Mouse (Mus musculus) cerebellum, postnatal 25 days (tissue): ENCODE measurements around the gene Nucb2.

Experiments used
- DNase-seq, 2 experiments: peaks; one replicate each; pipeline ENCODE4 v3.0.0; 2021; ENCODE audit warnings: mixed read lengths in 2 of 2

Gene Nucb2

DNA sequence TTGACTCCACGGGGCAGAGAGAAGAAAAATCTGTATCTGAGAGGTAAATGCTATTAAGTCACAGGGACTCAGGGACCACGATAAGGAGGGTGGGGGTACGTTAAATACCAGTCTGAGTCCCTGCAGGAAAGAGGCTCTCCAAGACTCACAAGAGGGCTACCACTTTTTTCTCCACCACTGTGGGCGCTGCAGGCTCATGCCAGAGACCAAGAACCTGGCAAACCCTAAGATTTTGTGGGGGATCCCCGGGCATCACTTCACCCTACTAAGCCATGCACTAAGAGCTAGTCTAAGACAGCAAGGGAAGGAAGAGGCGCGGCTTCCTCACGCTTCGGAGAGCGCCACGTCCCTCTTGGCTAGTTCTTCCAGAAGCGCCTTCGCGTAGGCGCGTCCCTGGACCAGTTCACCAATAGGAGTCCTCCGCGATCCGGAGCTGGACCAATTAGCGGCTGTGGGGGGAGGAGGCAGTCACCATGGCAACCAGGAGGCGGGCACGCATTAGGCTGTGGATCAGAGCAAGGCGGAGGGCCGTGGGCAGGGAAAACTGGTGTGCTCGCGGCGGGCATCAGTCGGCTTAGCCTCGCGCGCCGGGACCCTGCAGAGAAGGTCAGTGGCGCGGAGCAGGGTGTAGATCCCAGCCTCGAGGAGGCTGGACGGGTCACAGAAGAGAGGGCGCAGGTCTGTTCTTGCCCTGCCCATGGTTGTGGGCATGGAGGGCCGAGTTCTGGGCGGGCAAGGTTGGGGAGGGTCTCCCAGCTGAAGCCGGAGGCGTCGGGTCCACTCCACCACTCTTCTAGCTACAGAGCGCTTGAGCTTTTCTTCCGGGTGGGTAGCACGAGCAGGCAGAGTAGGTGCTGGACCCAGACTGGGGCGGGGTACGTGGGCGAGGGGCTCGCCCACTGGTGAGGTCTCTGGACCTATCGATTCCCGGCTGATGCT, at the start of gene Nucb2:
TSS of gene Nucb2 (plus strand) at position 491 of the 939 bp plus-strand sequence.
- peak; percentile 98 to 99 for DNase-seq

DNA sequence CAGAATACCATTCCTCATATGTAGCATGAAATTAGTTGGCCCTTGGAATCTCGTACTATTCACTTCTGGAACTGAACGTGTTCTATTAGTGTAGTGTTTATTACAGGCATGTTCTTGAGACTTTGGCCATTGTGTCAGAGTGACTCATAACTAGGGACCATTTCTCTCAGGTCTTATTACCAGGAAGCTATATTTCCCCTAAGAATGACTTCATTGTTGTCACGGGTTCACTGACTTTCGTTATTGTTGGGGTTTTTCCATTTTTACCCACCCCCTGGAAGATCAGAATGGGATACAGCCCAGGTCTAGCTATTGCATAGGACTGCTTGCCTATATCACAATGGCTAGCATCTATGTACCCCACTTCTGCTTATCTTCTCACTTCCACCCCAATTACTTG, 47.2 kb upstream of the Nucb2 start:
- no peak for DNase-seq

- no peak for DNase-seq
Observed at GRCm38 (mm10) chr7:116457391-116457790, 46.8 kb upstream of the Nucb2 start.

DNA sequence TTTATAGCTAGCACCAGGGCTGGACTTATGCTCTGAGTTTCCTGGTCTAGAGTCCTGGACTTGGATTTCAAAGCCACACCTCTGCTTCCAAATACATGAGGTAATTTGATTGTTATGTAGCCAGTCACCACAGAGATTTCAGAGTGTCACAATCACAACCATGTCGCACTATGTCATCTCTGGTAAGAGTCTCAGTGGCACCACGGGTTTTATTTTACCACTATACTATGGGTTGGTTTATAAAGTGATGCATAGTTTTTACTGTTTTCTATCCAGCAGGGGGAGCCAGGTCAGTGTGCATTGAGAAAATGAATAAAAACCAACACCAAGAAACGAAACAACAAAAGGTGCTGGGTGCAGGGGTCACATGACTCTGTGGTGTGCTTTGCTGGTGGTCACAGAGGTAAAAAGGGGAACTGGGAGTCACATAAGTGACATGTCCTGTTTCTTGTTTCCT, 45.2 kb upstream of the Nucb2 start:
- DNase-seq, result peak in 1 of 2 experiments; percentile 13

- DNase-seq, result no peak
Observed at GRCm38 (mm10) chr7:116462114-116462513, 42.1 kb upstream of the Nucb2 start.

DNA sequence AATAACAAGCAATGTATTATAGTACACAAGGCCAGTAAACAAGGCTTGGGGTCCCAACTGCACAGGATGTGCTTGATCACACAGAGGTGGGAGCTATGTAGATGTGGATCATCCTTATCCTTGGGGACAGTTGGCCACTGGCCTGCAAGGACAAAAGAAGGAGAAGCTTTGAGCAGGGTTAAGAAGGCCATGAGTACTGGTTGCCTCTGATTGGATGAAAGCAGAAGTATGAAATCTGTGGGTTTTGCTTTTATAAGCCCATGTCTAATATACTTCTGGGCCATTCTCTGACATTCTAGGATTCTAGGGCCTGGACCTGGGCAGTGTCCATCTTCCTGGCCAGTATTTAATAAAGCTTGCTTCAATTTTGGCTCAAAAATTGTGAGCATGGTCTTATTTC, 28.3 kb upstream of the Nucb2 start:
- DNase-seq, result no peak

GRCm38 (mm10) chr7:116476264-116476663, 27.9 kb upstream of the Nucb2 start:
- no peak for DNase-seq

GRCm38 (mm10) chr7:116483106-116483505, 21.1 kb upstream of the Nucb2 start:
- DNase-seq, result peak in 1 of 2 experiments; percentile 46

GRCm38 (mm10) chr7:116483782-116484181, 20.4 kb upstream of the Nucb2 start:
- no peak for DNase-seq

GRCm38 (mm10) chr7:116484213-116484612, 20.0 kb upstream of the Nucb2 start:
- DNase-seq, result no peak

- DNase-seq, result no peak
Observed at GRCm38 (mm10) chr7:116485062-116485601, 19.0 kb upstream of the Nucb2 start.

GRCm38 (mm10) chr7:116491113-116491512, 13.1 kb upstream of the Nucb2 start:
- DNase-seq, result no peak

GRCm38 (mm10) chr7:116493267-116494003, 10.7 kb upstream of the Nucb2 start:
- no peak for DNase-seq

- DNase-seq, result no peak
Observed at GRCm38 (mm10) chr7:116494618-116495017, 9.6 kb upstream of the Nucb2 start.

- DNase-seq, result no peak
Observed at GRCm38 (mm10) chr7:116496760-116497159, 7.4 kb upstream of the Nucb2 start.

- DNase-seq, result no peak
Observed at GRCm38 (mm10) chr7:116504818-116505170, 625 bp downstream of the Nucb2 start.

- DNase-seq, result no peak
Observed at GRCm38 (mm10) chr7:116514030-116514429, 9.9 kb downstream of the Nucb2 start.

GRCm38 (mm10) chr7:116514546-116514945, 10.4 kb downstream of the Nucb2 start:
- DNase-seq, result no peak

GRCm38 (mm10) chr7:116515059-116515458, 10.9 kb downstream of the Nucb2 start:
- DNase-seq, result no peak

DNA sequence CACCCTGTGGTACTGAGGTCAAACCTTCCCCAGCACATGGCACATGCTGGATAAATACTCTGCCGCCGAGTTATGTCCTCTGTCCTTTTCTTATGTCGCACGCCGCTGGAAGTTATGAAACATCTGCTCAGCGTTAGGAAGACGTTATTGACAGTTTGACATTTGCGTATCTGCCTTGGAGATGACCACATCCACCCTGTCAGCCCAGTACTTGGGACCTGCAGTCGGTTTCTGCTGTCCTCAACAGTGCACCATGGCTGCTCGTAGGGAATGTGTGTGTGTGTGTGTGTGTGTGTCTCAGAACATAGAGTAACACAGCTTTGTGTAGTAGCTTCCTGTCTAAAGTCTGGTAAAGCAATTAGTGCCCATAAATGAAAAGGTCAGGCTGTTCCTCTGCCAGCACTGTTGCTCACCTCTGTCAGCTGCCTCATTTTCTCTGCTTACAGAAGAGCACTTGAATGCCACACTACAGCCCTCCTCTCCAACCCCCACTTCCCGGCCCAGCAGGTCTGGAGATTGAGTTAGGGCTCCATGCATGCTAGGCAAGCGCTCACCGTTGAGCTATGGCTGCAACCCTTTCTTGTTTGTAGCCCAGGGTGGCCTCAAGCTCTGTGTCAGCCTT, 11.5 kb downstream of the Nucb2 start:
- no peak for DNase-seq

DNA sequence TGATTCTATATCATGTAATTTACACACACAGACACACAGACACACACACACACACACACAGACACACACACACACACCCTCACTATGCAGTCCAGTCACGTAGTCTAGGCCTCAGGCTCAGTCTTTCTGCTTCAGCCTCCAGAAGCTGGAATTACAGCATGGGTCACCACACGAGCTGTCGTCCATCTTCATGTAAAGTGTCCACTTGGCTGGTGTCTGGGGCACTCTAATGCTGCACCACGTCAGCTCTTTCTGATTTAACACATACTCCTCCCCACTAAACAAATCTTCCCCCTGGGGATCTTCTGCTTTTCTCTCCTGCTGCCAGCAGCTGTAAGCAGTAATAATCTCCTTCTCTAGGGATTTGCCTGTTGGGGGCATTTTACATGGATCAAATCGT, 13.1 kb downstream of the Nucb2 start:
- no peak for DNase-seq

DNA sequence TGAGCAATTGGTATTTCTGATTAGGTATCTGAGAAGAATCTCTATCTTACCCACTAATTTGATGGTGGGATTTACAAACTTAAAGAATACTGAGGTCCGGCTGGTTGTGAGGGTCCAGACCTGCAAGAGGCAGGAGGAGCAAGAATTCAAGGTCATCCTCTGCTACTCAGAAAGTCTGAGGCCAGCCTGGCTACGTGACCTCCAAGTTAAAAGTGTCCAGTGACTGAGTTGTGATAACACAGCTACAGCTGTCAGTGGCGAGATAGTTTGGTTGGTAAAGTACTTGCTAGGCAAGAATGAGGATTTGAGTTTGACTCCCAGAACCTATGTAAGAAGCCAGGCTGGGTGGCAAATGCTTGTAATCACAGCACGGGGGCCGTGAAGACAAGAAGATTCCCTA, 14.0 kb downstream of the Nucb2 start:
- DNase-seq, result no peak

DNA sequence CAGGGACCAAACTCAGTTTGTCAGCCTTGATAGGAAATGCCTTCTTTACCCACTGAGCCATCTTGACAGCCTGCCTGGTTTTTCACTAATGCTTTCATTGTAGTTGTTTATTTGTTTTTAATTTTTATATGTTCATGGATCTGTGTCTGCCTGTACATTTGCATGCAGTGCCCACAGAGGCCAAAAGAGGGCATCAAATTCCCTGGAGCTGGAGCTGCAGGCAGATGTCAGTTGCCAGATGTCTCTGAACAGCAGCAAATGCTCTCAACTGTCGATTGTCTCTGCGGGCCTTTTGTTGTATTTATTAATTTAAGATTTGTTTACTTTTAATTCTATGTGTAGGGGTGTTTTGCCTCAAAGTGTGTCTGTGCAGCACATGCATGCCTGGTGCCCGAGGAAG, 15.6 kb downstream of the Nucb2 start:
- DNase-seq, result no peak
